Mouse (Mus musculus) lung, postnatal 10 days (tissue): ENCODE measurements at regions not wholly inside any gene's neighbourhood (a gene's known extent, or its start where the extent isn't known, plus 50 kb on each side); places are given as distances from the start of the nearest gene placed in this dataset.
A peak's percentile ranks its signal among the peaks of the same experiment; 100 is the strongest.

Source experiments
- DNase-seq: peaks from one replicate; pipeline ENCODE4 v3.0.0; 2021

DNA sequence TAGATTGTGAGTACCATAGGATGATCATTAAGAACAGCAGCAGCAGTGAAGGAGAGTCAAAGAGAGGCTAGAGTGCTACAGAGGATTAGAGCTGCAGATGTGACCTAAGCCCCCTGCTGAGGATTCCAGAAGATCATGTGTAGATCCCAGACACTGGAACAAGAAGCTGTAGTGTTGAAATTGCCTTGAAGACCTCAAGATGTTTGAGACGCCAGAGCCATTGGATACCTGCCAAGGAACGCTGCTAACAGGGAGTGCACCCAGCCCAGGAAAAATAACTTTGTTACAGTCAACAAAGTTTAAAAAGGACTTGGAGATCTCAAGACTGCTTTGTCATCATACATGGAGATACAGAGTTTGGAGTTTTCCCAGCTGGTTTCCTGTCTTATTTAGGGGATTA is 955.0 kb upstream of the Pcdh10 start:
- peak; percentile 39 for DNase-seq

DNA sequence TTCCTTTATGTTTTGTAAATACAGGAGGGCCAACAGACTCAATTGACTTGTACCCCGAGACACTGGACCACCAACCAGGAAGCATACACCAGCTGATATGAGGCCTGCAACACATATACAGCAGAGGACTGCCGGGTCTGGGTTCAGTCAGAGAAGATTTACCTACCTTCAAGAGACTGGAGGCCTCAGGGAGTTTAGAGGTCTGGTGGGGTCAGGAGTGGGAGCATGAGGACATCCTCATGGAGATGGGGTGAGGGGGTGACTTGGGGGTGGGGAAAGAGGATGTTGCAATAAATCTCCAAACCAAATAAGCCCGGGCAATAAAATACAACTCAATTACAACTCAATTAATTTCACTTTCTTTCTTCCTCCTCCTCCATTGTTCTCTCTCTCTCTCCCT is 910.1 kb upstream of the Pcdh10 start:
- DNase-seq: no peak
